Mouse (Mus musculus) lung, postnatal 36 days (tissue): Measurements from ENCODE around the gene S100a13.
A peak's percentile ranks its signal among the peaks of the same experiment; 100 is the strongest.

ENCODE experiments used
- DNase-seq: peaks from one replicate; pipeline ENCODE4 v3.0.0; 2022; ENCODE audit warnings: mixed read lengths

S100a13 gene

DNA sequence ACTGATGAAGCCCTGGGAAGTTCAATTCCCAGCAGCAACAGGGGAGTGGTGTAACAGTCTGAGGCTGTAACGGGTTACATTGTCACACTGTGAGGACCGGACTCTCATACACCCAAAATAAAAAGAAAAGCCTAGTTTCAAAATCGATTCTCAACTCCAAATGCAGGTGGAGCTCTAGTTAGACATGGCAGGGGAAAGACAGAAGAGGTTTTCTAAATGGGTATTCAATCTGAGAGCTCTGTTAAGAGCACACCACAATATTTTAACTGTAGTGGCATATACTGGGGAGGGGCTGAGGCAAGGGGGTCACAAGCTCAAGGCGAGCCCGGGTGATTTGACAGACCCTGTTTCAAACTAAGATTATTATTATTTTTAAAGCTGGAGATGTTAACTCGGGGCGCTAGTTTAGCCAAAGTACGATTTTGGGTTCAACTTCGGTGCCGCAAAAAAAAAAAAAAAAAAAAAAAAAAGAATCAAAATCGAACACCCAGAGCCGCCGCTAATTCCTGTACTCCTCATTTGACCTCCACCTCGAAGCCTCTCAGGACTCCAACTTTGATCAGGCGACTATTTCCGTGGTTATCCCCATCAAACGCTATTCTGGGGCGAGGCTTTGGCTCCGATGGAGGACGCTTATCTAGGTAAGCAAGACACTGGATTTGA lies 5.8 kb upstream of the S100a13 start:
- no peak for DNase-seq

DNA sequence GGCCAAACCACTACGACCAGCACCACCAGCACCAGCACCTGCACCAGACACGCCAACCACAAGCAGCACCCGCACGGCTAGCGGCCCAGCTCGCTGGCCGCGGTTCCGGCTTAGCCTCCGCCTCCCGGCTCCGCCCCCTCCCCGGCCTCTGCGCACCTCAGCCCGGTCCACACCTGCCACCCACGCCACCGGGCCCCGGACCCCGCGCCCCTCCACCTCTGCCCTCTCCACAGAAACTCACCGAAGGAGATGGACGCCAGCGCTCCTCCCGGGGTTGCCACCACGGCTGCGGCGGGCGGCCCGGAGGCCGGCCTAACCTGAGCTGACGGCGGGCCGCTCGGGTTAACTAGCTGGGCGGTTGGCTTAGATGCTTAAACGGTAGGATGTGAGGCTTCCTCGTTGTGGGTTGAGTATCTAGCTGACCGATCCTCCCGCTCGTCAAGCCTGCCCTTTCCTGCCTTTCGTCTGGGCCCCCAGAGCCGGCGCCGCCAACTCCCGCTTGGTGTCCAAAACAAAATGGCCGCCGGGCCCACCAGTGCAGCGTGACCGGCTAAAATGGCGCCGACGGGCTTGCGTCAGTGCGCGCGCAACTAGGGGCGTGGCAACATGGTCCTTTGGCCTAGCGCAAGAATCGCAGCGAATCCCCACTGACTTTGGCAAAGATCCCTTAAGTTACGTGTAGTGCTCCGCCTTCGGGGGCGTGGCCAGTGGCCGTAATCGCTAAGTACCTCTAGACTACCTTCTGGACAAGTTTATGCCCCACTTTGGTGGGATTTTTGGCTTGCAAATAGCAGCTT lies 5.1 kb upstream of the S100a13 start, which contains the start of gene Chtop:
TSS of gene Chtop (minus strand) at position 549 of the 797 bp plus-strand sequence.
- peak; percentile 100 for DNase-seq

DNA sequence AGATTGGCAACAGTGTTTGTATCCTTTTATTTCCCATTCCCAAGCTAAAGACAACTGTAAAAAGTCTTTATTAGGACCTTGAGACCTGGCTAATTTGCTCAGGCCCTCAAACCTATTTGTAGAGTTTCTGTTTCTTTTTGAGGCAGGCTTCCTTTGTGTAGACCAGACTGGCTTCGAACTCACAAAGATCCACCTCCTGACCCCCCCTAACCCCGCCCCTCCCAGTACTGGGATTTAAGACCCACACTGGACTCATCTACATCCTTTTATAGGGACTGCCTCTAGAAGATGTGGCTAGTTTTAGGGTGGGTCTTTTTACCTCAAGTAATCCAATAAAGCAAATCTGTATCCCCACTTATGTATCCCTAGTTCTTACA lies 4.5 kb upstream of the S100a13 start:
- no peak for DNase-seq

DNA sequence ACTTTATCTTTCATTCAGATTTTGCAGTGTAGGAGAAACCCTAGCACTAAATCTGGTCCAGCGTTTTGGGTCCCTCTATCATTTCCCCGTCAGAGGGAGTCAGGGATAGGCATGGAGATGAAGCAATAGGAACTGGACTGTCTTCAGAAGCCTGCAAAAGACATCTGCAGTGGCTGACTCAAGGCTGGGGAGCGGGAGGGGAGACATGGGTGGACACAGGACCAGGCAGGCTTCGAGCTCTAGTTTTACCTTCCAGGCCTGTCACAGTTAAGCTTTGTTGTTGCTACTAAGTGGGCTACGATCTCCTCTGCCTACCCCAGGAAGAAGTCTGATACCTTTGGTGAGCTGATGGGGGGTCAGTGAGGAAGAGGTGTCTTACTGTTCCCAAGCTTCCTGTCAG lies 2.0 kb upstream of the S100a13 start:
- DNase-seq: no peak

DNA sequence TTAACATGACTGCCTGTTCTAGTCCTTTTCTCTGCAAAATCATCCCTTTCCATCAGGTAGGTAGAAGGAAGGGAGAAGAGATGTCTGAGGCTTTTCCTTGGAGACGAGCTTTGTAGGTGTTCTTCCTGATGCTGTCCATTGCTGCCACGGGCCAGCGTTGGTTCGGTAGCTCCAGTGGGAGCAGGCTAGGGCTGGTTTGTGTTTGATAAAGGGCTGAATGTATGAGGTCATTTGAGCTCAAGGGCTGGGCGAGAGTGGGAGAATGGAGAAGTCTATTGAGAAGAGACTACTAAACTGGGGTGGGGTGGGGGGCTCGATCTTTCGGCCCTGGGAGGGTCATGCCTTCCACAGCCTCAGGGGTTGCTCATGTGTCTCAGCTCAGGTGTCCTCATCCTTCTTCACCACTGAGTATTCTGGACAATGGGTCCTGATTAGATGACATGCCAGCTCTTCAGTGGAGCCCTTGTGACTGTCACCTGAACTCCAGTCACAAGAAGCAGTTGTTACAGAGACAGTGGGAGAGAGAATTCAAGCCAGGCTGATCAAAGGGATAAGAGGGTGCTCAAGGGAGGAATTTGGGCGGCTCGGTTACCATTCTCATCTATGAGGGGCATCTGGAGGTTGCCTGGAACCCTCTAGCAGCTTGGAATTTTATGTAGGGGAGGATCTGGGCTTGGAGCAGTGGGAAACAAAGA lies 1.1 kb upstream of the S100a13 start:
- DNase-seq: no peak

DNA sequence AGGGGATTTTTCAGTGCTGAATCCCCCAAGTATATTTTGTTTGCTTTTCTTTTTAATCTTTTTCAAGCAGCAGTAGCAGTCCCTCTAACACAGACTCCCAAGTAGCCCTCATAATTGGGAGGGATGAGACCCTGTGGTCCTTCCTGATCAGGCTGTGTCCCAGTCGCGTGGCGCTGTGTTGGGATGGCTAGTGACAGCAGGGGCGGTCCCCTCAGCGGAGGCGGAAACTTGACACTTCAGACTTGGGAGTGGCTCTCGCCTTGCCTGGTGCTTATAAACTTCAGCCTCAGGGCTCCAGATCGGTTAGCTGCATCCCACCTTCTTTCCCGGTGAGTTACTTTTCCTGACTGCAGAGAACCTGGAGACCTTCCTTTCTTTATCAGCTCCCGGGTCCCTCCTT lies 456 bp downstream of the S100a13 start:
- peak; percentile 88 for DNase-seq

DNA sequence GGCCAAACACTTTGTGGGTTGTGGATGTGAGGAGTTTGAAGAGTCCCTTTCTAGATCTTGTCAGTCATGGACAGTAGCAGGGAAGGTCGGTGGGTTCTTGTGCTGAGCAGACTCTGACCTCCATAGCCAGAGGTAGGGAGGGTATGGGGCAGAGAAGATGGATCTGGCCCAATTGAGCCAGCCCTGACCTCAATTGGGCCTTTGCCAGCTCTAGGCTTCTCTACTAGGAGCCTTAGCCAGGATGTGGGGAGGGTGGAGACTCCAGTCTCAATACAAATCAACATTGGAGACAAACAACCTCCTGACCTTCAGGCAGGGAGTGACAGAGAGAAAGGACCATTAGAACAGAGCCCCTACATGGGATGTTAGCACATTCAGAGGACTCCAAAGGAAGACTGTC lies 1.0 kb downstream of the S100a13 start:
- peak; percentile 85 for DNase-seq

DNA sequence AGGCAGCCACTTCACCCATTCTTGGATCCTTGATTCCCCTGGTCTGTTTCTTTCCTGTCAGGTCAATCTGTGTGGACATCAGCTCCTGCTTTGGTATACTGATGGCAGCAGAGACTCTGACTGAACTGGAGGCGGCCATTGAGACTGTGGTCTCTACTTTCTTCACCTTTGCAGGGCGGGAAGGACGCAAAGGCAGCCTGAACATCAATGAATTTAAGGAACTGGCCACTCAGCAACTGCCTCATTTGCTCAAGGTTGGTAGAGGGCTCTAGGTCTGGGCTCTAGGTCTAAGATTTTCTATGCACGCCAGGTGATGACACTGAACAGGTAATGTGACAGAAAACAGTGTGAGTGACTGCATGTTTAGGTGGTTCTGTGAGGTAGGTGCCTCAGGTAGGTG lies 1.6 kb downstream of the S100a13 start:
- no peak for DNase-seq

DNA sequence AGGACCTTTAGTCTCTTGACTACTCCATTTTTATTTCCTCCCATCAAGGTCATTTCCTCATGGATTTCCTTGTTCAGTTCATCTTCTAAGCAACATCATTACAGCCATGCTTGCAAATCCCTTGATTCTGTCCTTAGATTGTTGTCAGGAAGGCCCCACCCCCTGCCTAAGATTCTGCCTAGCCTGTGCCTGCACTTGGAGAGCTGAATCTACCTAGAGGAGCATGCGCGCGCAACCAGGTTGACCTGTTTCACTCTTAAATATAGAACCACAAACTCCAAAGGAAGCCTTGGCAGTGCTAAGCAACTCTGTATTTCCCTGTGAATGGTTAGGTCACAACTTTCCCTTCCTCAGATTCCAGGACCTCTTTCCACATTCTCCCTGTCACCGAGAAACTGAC lies 3.5 kb downstream of the S100a13 start:
- DNase-seq: no peak

DNA sequence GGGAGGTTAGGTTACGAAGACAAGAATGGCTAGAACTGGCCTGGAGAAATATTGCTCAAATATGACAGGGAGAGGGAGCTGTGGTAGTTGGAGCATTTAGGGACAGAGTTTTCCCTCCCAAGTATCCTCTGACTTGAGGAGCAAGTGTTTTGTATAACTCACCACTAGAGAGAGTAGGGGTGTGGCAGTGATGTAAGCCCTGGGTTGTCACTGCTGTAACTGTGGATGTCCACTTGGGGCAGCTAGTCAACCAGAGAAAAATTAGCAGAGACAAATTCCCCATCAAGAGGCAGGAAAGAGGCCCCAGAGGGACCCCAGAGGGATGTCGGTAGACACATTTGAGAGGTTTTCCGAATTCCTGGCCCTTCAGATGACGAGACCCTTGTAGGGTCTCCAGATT lies 11.2 kb downstream of the S100a13 start:
- peak; percentile 88 for DNase-seq

DNA sequence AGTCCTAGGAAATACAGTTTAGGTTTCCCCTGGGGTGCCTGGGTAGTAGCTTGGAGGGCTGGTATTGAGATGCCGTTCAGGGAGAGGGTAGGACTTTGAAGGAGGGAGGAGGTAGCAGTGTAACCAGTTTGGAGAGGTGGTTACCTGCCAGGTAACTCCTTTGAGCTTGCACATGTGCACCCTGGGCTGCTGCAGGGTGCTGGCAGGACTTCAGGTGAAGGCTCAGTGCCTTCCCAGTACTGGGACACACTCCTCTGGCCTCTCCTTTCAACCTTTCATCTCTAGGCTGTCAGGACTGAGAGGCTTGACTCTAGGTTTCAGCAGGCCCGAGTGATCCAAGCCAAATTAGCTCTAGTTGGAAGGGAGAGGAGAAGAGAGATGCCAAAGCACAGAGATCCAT lies 11.8 kb downstream of the S100a13 start:
- DNase-seq: no peak

DNA sequence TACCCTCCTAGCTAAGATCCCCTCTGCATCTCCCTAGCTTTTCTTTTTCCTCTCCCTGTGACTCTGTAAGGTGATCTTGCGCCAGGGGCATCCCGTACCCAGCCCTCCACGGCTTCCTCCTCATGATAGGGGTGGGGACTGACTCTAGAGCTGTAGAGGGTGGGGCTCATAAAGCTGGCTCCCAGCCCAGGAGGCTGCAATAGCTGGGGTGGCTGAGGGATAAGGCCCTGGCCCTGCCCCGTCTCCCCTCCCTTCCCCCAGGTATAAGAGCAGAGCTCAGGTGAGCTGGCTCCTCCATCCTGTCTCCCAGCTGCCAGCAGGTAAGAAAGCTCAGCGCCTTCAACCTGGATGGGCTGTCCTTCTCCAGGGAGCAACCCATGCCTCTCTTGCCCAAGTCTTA lies 12.3 kb downstream of the S100a13 start, which contains the start of gene S100a14:
TSS of gene S100a14 (plus strand) at position 277 of the 400 bp plus-strand sequence.
- peak; percentile 83 for DNase-seq

DNA sequence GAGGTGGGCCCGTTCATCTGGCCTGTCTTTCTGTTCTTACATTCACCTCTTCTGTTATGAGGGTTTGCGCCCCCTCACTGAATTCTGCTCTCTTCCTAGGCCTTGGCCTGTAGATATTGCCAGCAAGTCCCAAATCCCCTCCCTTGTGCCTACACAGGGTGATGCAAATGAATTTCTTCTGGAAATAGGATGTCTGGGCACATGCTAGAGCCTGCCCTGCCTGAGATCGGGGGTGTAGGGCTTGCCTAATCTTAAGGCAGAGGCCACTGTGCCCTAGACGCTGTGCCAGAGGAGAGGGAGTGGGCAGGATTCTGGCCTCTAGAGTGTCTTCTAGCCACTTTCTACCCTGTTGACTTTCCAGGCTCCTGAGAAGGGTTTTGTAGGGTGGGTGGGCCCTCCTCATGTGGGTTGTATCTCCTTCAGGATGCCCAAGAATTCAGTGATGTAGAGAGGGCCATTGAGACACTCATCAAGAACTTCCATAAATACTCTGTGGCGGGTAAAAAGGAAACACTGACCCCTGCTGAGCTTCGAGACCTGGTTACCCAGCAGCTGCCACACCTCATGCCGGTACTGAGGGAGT lies 13.1 kb downstream of the S100a13 start:
- DNase-seq: no peak

DNA sequence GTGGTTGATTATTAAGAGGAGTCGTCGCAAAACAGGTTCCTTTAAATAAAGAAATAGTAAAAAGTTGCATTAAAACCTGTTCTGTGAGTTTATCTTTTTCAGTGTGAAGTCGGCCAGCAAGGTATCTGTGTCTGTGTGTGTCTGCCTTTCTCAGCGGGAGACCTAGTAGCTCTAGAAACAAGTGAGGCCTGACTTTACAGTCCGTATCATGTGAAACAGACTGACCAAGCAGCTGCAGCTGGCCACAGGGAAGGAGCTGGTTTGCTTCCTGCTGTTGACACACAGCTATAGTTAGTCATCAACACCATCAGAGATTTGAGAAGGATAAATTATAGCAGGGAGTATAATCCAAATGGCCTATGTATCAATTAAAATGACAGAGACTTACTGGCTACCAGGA lies 17.5 kb downstream of the S100a13 start:
- DNase-seq: no peak

DNA sequence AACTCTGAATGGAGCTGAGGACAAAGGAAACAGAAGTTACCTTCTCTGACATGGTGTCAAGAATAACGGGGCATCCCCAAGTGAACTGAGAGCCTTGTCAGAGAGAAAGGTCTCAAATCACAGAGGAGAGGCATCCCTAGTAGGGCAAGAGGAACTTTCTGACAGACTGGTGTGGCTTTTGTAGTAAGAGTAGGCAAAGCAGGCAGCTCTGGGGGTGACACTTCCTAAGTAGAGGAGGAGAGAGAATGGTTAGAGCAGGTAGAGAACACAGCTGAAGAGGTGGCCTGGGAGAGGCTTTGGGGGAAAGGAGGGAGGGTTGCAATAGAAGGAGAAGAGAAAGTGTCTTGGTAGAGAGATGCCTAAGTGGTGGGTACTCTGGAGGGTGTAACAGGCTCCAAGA lies 21.2 kb downstream of the S100a13 start:
- no peak for DNase-seq

DNA sequence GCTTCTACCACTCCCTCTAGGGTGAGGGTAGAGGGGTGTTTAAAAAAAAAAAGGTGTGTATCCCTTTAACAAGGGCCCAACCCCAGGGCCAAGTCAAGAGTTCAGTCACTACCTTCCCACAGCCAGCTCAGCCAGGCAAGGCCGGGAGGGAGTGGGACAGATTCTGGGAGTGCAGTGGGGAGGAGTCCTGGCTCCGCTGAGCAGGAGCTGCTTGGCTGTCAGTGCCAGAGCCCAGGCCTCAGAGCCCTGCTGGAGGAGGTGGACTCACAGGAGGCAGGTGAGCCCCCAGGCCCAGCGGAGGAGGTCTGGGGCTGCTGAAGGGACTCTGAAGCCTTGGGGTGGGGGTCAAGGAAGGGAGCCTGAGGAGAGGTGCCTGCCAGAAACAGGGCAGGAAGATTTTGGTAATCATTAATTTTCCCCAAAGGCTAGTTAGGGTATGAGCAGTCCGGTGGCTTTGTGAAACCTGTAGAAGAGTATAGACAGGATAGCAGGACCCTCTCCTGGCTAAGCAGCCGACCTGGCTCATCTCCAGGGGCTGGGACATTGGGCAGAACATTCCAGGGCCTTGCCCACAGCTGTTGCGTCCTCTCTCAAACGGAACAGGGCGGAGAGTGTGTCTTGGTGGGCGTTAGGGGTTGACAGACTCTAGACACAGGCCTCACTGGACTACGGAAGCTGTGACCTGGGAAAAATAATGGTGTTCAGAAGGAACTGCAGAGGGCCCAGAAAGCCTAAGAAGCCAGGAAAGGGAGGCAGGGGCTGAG lies 23.1 kb downstream of the S100a13 start, which contains the start of gene S100a16:
TSS of gene S100a16 (plus strand) at position 114 of the 764 bp plus-strand sequence.
- peak; percentile 85 for DNase-seq

DNA sequence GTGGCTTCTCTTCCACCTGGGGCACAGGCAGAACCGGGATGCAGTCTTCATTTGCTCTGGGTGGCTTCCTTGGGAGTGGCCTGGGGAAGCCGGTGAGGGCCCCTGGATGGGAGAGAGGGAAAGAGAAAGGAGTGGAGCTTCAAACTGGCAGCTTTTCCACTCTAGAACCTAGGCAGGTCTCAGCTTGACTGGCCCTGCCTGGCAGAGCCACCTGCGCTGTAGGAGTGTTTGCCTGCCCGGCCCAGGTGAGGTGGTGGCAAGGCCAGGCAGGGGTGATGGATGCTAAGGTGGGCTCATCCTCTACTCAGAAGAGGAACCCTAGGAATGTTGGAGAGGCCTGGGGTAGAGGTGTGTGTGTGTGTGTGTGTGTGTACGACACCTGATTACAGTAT lies 23.7 kb downstream of the S100a13 start:
- no peak for DNase-seq

DNA sequence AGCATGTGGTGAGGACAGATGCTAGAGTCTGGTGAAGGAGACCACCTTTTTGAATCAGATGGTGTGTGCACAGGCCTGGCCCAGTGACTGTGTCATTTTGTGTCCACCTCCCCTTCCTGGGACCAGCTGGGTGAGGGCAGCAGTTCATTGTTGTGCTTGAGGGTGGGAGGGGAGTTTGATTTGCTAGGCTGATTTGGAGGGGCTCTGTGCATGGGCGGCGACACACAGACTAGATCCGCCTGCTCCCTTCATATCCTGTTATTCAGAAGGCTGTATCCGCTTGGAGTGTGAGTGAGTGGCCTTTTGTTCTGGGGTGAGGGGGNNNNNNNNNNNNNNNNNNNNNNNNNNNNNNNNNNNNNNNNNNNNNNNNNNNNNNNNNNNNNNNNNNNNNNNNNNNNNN lies 26.7 kb downstream of the S100a13 start:
- DNase-seq: peak; percentile 83

DNA sequence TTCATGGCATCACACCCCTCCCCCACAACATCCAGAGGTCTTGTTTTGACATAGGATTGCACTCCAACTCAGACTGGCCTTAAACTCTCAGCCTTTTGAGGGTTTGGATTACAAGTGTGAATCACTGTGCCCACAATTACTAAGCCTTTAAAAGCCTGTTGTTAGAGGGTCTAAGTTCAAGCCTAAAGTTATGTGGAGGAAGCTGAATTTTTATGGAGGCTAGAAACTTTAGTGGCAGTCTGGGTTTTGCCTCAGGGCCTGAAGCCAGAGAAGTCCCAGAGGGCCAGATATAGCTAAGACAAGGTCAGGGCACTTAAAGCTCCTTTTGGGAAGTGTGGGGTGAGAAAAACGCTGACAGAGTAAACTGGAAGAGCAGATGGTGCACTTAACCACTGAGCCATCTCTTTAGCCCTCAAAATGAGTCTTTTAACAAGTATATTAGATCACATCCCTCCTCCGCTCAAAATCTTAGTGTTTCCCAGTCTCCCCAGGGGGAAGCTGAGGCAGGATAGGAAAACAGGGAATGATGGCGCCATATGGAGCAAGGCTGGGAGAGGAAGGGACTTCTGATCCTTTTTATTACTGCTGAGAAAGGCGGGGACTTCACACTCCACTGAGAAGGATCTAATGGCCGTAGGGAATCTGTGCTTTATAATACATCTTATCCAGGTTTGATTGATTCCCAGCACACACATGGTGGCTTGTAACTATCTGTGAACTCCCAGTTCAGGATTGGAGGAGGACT lies 35.6 kb downstream of the S100a13 start:
- no peak for DNase-seq

DNA sequence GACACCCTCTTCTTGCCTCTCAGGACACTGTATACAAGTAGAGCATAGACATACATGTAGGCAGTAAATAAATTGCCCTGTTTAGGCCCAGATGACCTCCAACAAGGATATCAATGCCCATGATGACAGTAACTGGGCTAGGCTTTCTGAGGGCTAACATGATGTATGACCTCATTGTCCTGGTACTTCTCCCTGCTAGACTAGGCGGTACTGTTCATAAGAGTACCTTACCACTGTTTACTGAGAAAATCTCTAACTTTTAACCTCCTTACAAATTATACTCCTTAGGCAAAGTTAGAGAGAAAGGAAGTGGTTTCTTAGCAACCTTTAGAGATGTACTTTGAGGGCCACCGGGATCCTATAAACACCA lies 36.2 kb downstream of the S100a13 start:
- DNase-seq: no peak

DNA sequence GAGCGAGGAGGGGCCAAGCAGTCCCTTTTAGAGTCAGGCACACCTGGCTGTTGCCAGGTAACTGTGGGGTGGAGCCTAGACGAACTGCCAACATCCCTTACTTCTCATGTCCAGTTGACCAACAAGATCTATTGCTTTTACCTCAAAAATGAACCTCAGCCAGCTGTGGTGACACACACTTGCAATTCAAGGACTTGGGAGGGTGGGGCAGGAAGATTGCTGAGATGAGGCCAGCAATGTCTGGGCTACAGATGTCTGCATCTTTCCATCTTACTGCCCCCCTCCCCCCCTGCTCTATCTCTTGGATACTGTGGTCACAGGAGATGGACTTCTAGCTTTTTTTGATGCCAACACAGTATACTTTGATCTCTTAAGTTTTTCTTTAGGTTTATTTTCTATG lies 38.0 kb downstream of the S100a13 start:
- no peak for DNase-seq

DNA sequence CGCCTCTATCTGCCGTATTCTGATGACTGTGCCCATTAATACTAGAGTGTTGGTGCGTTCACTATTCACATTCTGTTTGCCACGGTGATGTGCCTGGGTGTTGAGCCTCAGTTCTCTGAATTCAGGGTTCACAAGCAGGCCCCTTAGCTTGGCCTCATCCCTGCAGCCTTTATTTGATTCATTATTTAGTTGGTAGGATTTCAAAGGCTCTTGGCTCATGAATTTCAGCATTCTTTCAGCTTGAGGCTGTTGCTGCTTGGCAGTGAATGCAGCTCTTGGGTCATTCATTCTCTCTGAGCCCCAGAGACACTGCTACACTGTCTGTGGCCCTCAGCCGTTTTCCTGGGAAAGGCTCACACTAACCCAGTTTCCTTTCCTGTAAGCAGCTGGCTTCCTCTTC lies 41.7 kb downstream of the S100a13 start:
- DNase-seq: no peak
